Mouse (Mus musculus): ENCODE results near the gene Kalrn. TPM values are rescaled to one million over a fixed set of nuclear protein-coding genes. Genes with fewer than 3 reads are reported as not detected.

Kalrn gene
- polyA plus RNA-seq, 2 experiments = 8.8 to 11.7 TPM

- no peak for DNase-seq (ENCODE audit: low spot score)
- H3K9me3 ChIP-seq (ENCODE audit: control insufficient read depth, low read length) = no peaks in the 10 kb centered on the region
- H3K4me2 ChIP-seq (replicated peaks; ENCODE audit: low read depth, low read length, severe bottlenecking) = no peak overlapping the region
- H3K36me3 ChIP-seq (ENCODE audit: control insufficient read depth, insufficient read depth, low read length) = peaks cover 11% of the 10 kb centered on the region
- WGBS = 85% methylated on average over 13 of the region's 13 CpGs
- no peaks in the 10 kb centered on the region for H3K27me3 ChIP-seq (ENCODE audit: control insufficient read depth, insufficient read depth, low read length)
- ATAC-seq (ENCODE audit: low FRiP score, low read depth) = no peak
- no peaks in the 10 kb centered on the region; the same call in 1 of the 2 replicates for H3K4me1 ChIP-seq (ENCODE audit: control insufficient read depth, insufficient read depth, low read length)
- no peak overlapping the region for H3K27ac ChIP-seq (replicated peaks; ENCODE audit: low read depth, low read length)
- TF ChIP-seq POLR2A (IDR thresholded peaks at IDR 0.05; ENCODE audit: borderline replicate concordance, extremely low read depth, insufficient read depth, insufficient read length) = no peak
- H3K9ac ChIP-seq (ENCODE audit: low read depth, low read length, severe bottlenecking) = no peak overlapping the region
- no peak overlapping the region for H3K4me3 ChIP-seq (replicated peaks; ENCODE audit: low read length)
Observed at GRCm38 (mm10) chr16:34204527-34205139, 368.7 kb downstream of the Kalrn start.

- 23% methylated on average over 6 of the region's 6 CpGs for WGBS
- Histone ChIP-seq H3K27ac (replicated peaks; ENCODE audit: low read depth, low read length) (no peak overlapping the region), H3K27me3 (ENCODE audit: control insufficient read depth, insufficient read depth, low read length) (no peaks in the 10 kb centered on the region), H3K36me3 (ENCODE audit: control insufficient read depth, insufficient read depth, low read length) (peaks cover 23% of the 10 kb centered on the region), H3K9ac (ENCODE audit: low read depth, low read length, severe bottlenecking) (no peak overlapping the region), H3K4me3 (replicated peaks; ENCODE audit: low read length) (no peak overlapping the region), H3K9me3 (ENCODE audit: control insufficient read depth, low read length) (no peaks in the 10 kb centered on the region), H3K4me1 (ENCODE audit: control insufficient read depth, insufficient read depth, low read length) (peaks cover 7% of the 10 kb centered on the region), H3K4me2 (replicated peaks; ENCODE audit: low read depth, low read length, severe bottlenecking) (no peak overlapping the region; the same call in 1 of the 2 replicates)
- no peak for TF ChIP-seq POLR2A (IDR thresholded peaks at IDR 0.05; ENCODE audit: borderline replicate concordance, extremely low read depth, insufficient read depth, insufficient read length)
- ATAC-seq (ENCODE audit: low FRiP score, low read depth) (peak; percentile 55; the same call in 1 of the 2 replicates), DNase-seq (ENCODE audit: low spot score) (peak; percentile 15)
Observed at GRCm38 (mm10) chr16:34199543-34199942, 373.8 kb downstream of the Kalrn start.

- no peak overlapping the region for H3K27ac ChIP-seq (replicated peaks; ENCODE audit: low read depth, low read length)
- H3K4me2 ChIP-seq (replicated peaks; ENCODE audit: low read depth, low read length, severe bottlenecking) = no peak overlapping the region
- DNase-seq (ENCODE audit: low spot score) (peak; percentile 17), ATAC-seq (ENCODE audit: low FRiP score, low read depth) (peak; percentile 37; the same call in 1 of the 2 replicates)
- no peaks in the 10 kb centered on the region for H3K4me1 ChIP-seq (ENCODE audit: control insufficient read depth, insufficient read depth, low read length)
- H3K9ac ChIP-seq (ENCODE audit: low read depth, low read length, severe bottlenecking) = no peak overlapping the region
- WGBS = 42% methylated on average over 10 of the region's 10 CpGs
- H3K4me3 ChIP-seq (replicated peaks; ENCODE audit: low read length) = no peak overlapping the region
- no peaks in the 10 kb centered on the region for H3K9me3 ChIP-seq (ENCODE audit: control insufficient read depth, low read length)
- peaks cover 16% of the 10 kb centered on the region for H3K36me3 ChIP-seq (ENCODE audit: control insufficient read depth, insufficient read depth, low read length)
- H3K27me3 ChIP-seq (ENCODE audit: control insufficient read depth, insufficient read depth, low read length) = no peaks in the 10 kb centered on the region
- TF ChIP-seq POLR2A (IDR thresholded peaks at IDR 0.05; ENCODE audit: borderline replicate concordance, extremely low read depth, insufficient read depth, insufficient read length) = no peak
Observed at GRCm38 (mm10) chr16:34192959-34193842, 380.1 kb downstream of the Kalrn start.

GRCm38 (mm10) chr16:34184721-34185120, 388.6 kb downstream of the Kalrn start:
- no peaks in the 10 kb centered on the region for H3K27me3 ChIP-seq (ENCODE audit: control insufficient read depth, insufficient read depth, low read length)
- no peak overlapping the region for H3K4me2 ChIP-seq (replicated peaks; ENCODE audit: low read depth, low read length, severe bottlenecking)
- H3K9me3 ChIP-seq (ENCODE audit: control insufficient read depth, low read length) = no peaks in the 10 kb centered on the region
- H3K27ac ChIP-seq (replicated peaks; ENCODE audit: low read depth, low read length) = no peak overlapping the region
- ATAC-seq (ENCODE audit: low FRiP score, low read depth) = no peak
- no peak for DNase-seq (ENCODE audit: low spot score)
- H3K4me3 ChIP-seq (replicated peaks; ENCODE audit: low read length) = no peak overlapping the region
- no peak for TF ChIP-seq POLR2A (IDR thresholded peaks at IDR 0.05; ENCODE audit: borderline replicate concordance, extremely low read depth, insufficient read depth, insufficient read length)
- H3K36me3 ChIP-seq (ENCODE audit: control insufficient read depth, insufficient read depth, low read length) = peaks cover 9% of the 10 kb centered on the region
- H3K9ac ChIP-seq (ENCODE audit: low read depth, low read length, severe bottlenecking) = no peak overlapping the region
- 48% methylated on average over 3 of the region's 3 CpGs for WGBS
- H3K4me1 ChIP-seq (ENCODE audit: control insufficient read depth, insufficient read depth, low read length) = no peaks in the 10 kb centered on the region; the same call in 1 of the 2 replicates

- 84% methylated on average over 4 of the region's 4 CpGs for WGBS
- H3K9me3 ChIP-seq (ENCODE audit: control insufficient read depth, low read length) = no peaks in the 10 kb centered on the region
- no peak overlapping the region for H3K27ac ChIP-seq (replicated peaks; ENCODE audit: low read depth, low read length)
Observed at GRCm38 (mm10) chr16:34183186-34183585, 390.1 kb downstream of the Kalrn start.

More at GRCm38 (mm10) chr16:34183186-34183585, 390.1 kb downstream of the Kalrn start:
- DNase-seq (ENCODE audit: low spot score) (no peak), ATAC-seq (ENCODE audit: low FRiP score, low read depth) (no peak)
- Histone ChIP-seq H3K36me3 (ENCODE audit: control insufficient read depth, insufficient read depth, low read length) (peaks cover 7% of the 10 kb centered on the region), H3K4me2 (replicated peaks; ENCODE audit: low read depth, low read length, severe bottlenecking) (no peak overlapping the region), H3K4me3 (replicated peaks; ENCODE audit: low read length) (no peak overlapping the region), H3K4me1 (ENCODE audit: control insufficient read depth, insufficient read depth, low read length) (no peaks in the 10 kb centered on the region; the same call in 1 of the 2 replicates), H3K27me3 (ENCODE audit: control insufficient read depth, insufficient read depth, low read length) (no peaks in the 10 kb centered on the region), H3K9ac (ENCODE audit: low read depth, low read length, severe bottlenecking) (no peak overlapping the region)
- no peak for TF ChIP-seq POLR2A (IDR thresholded peaks at IDR 0.05; ENCODE audit: borderline replicate concordance, extremely low read depth, insufficient read depth, insufficient read length)

All from limb, embryonic 14.5 days (tissue).